Mouse (Mus musculus): ENCODE results near the gene Clstn2. TPM values are rescaled to one million over a fixed set of nuclear protein-coding genes. Genes with fewer than 3 reads are reported as not detected.

Clstn2 gene
- polyA plus RNA-seq, 1 experiment from 2014 or later = 7.5 TPM

GRCm38 (mm10) chr9:97660989-97661388 is 372.0 kb downstream of the Clstn2 start:
- H3K27me3 ChIP-seq (replicated peaks; ENCODE audit: control insufficient read depth, insufficient read depth, low read length) = no peaks in the 10 kb centered on the region
- H3K4me1 ChIP-seq (ENCODE audit: control insufficient read depth, insufficient read depth, low read length) = no peaks in the 10 kb centered on the region
- H3K4me3 ChIP-seq (ENCODE audit: low read depth, low read length) = no peak overlapping the region
- ATAC-seq = no peak
- H3K27ac ChIP-seq (ENCODE audit: low read depth, low read length) = no peak overlapping the region
- H3K4me2 ChIP-seq (ENCODE audit: low read length) = no peak overlapping the region
- no peak overlapping the region for H3K9ac ChIP-seq (ENCODE audit: low read length)
- H3K36me3 ChIP-seq (ENCODE audit: control insufficient read depth, insufficient read depth, low read length) = no peaks in the 10 kb centered on the region
- no peaks in the 10 kb centered on the region for H3K9me3 ChIP-seq (replicated peaks; ENCODE audit: control insufficient read depth, low read length)
- no peak for DNase-seq (ENCODE audit: low spot score)
- 88% methylated on average over 4 of the region's 4 CpGs for WGBS

- DNase-seq (ENCODE audit: low spot score) (no peak), ATAC-seq (no peak)
- Histone ChIP-seq H3K9me3 (replicated peaks; ENCODE audit: control insufficient read depth, low read length) (no peaks in the 10 kb centered on the region), H3K4me2 (ENCODE audit: low read length) (no peak overlapping the region), H3K4me1 (ENCODE audit: control insufficient read depth, insufficient read depth, low read length) (no peaks in the 10 kb centered on the region), H3K36me3 (ENCODE audit: control insufficient read depth, insufficient read depth, low read length) (no peaks in the 10 kb centered on the region), H3K27ac (ENCODE audit: low read depth, low read length) (no peak overlapping the region), H3K27me3 (replicated peaks; ENCODE audit: control insufficient read depth, insufficient read depth, low read length) (no peaks in the 10 kb centered on the region), H3K9ac (ENCODE audit: low read length) (no peak overlapping the region), H3K4me3 (ENCODE audit: low read depth, low read length) (no peak overlapping the region)
- WGBS = 76% methylated on average over 3 of the region's 3 CpGs
These were observed 374.2 kb downstream of the Clstn2 start for GRCm38 (mm10) chr9:97658736-97659135.

DNA sequence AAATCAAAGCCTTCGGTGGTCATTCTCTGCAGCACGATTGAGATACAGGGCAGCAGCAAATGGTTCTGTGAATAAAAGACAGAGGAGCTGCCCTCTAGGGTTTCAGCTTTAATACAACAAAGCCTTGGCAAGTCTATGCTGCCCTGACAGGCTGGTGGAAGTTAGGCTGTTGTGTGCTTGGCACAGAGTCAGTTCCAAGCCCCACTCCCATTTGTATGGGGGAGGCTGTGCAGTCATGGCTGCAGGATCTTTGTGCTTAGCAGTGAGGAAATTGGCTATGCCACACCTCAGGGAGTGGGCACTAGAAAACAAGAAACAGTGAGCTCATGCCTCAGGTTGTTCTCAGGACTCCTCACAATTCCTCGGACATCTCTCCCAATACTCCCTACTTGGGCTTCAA is 384.6 kb downstream of the Clstn2 start:
- ATAC-seq = no peak

DNA sequence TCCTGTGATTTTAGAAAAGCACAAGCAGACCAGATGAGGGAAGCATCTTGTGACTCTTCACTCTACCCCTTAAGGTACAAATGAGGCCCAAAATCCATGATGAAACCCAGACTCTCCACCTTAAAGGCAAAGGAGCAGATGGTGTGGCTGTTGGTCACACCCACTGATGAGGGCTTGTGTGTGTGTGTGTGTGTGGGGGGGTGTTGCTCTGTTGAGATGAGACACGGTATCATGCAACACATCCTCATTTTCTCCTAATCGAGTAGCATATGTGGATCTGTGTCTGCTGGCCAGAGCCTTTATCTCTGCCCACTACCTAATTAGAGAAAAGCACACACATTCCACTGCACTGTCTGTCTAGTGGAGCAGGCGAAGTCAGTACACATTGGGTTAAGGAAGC is 387.2 kb downstream of the Clstn2 start:
- Histone ChIP-seq H3K4me3 (ENCODE audit: low read depth, low read length) (no peak overlapping the region), H3K36me3 (ENCODE audit: control insufficient read depth, insufficient read depth, low read length) (no peaks in the 10 kb centered on the region), H3K9ac (ENCODE audit: low read length) (no peak overlapping the region), H3K9me3 (replicated peaks; ENCODE audit: control insufficient read depth, low read length) (no peaks in the 10 kb centered on the region), H3K27me3 (replicated peaks; ENCODE audit: control insufficient read depth, insufficient read depth, low read length) (no peaks in the 10 kb centered on the region), H3K4me2 (ENCODE audit: low read length) (no peak overlapping the region), H3K4me1 (ENCODE audit: control insufficient read depth, insufficient read depth, low read length) (no peaks in the 10 kb centered on the region), H3K27ac (ENCODE audit: low read depth, low read length) (no peak overlapping the region)
- no peak for DNase-seq (ENCODE audit: low spot score)
- WGBS = 82% methylated on average over 3 of the region's 3 CpGs
- ATAC-seq = no peak

More for the DNA sequence above, 384.6 kb downstream of the Clstn2 start:
- Histone ChIP-seq H3K4me1 (ENCODE audit: control insufficient read depth, insufficient read depth, low read length) (no peaks in the 10 kb centered on the region), H3K27ac (ENCODE audit: low read depth, low read length) (no peak overlapping the region), H3K27me3 (replicated peaks; ENCODE audit: control insufficient read depth, insufficient read depth, low read length) (no peaks in the 10 kb centered on the region), H3K9me3 (replicated peaks; ENCODE audit: control insufficient read depth, low read length) (no peaks in the 10 kb centered on the region), H3K36me3 (ENCODE audit: control insufficient read depth, insufficient read depth, low read length) (no peaks in the 10 kb centered on the region), H3K4me2 (ENCODE audit: low read length) (no peak overlapping the region), H3K9ac (ENCODE audit: low read length) (no peak overlapping the region), H3K4me3 (ENCODE audit: low read depth, low read length) (no peak overlapping the region)
- peak; percentile 34 for DNase-seq (ENCODE audit: low spot score)
- 53% methylated on average over 3 of the region's 3 CpGs for WGBS

GRCm38 (mm10) chr9:97642396-97642795 is 390.6 kb downstream of the Clstn2 start:
- Histone ChIP-seq H3K4me2 (ENCODE audit: low read length) (no peak overlapping the region), H3K27me3 (replicated peaks; ENCODE audit: control insufficient read depth, insufficient read depth, low read length) (no peaks in the 10 kb centered on the region), H3K4me3 (ENCODE audit: low read depth, low read length) (no peak overlapping the region), H3K9ac (ENCODE audit: low read length) (no peak overlapping the region), H3K36me3 (ENCODE audit: control insufficient read depth, insufficient read depth, low read length) (no peaks in the 10 kb centered on the region), H3K9me3 (replicated peaks; ENCODE audit: control insufficient read depth, low read length) (no peaks in the 10 kb centered on the region), H3K27ac (ENCODE audit: low read depth, low read length) (no peak overlapping the region), H3K4me1 (ENCODE audit: control insufficient read depth, insufficient read depth, low read length) (no peaks in the 10 kb centered on the region)
- no peak for ATAC-seq
- no peak for DNase-seq (ENCODE audit: low spot score)
- 89% methylated on average over 7 of the region's 7 CpGs for WGBS

DNA sequence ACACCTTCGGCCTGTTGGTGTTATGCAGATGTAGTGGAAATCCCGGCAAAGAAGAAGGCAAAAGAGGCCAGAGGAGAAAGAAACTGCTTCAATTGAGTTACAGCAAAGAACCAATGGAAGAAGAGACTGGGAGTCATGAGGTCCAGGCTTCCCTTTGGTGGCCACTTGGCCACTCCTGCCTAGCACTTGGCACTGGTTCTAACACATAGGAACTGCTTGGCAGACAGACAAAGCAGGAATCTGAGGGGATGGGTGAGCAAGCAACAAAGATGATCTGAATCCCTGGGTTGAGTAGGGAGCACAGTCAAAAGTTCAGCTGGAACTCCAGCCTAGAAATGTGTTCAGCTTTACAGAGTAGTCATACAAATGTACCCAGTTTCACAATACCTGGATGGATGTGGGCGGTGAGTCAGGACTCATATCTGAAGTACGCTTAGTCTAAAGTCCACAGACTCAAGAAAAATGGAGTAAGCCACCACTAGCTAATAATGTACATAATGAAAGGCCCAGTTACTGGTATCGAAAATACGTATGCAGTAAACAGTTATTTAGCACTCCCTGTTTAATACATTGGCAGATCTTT is 392.9 kb downstream of the Clstn2 start:
- Histone ChIP-seq H3K9ac (ENCODE audit: low read length) (no peak overlapping the region), H3K4me3 (ENCODE audit: low read depth, low read length) (no peak overlapping the region), H3K4me2 (ENCODE audit: low read length) (no peak overlapping the region), H3K4me1 (ENCODE audit: control insufficient read depth, insufficient read depth, low read length) (no peaks in the 10 kb centered on the region), H3K36me3 (ENCODE audit: control insufficient read depth, insufficient read depth, low read length) (no peaks in the 10 kb centered on the region), H3K27me3 (replicated peaks; ENCODE audit: control insufficient read depth, insufficient read depth, low read length) (no peaks in the 10 kb centered on the region), H3K9me3 (replicated peaks; ENCODE audit: control insufficient read depth, low read length) (no peaks in the 10 kb centered on the region), H3K27ac (ENCODE audit: low read depth, low read length) (no peak overlapping the region)
- ATAC-seq = no peak
- no peak for DNase-seq (ENCODE audit: low spot score)
- 90% methylated on average over 6 of the region's 6 CpGs for WGBS

- DNase-seq (ENCODE audit: low spot score) (peak; percentile 72), ATAC-seq (peak; percentile 70; the same call in 1 of the 2 replicates)
- Histone ChIP-seq H3K9ac (ENCODE audit: low read length) (no peak overlapping the region), H3K36me3 (ENCODE audit: control insufficient read depth, insufficient read depth, low read length) (no peaks in the 10 kb centered on the region), H3K4me2 (ENCODE audit: low read length) (no peak overlapping the region), H3K27ac (ENCODE audit: low read depth, low read length) (no peak overlapping the region), H3K27me3 (replicated peaks; ENCODE audit: control insufficient read depth, insufficient read depth, low read length) (no peaks in the 10 kb centered on the region), H3K9me3 (replicated peaks; ENCODE audit: control insufficient read depth, low read length) (no peaks in the 10 kb centered on the region), H3K4me1 (ENCODE audit: control insufficient read depth, insufficient read depth, low read length) (no peaks in the 10 kb centered on the region), H3K4me3 (ENCODE audit: low read depth, low read length) (no peak overlapping the region)
- WGBS = 85% methylated on average over 9 of the region's 9 CpGs
These were observed 394.2 kb downstream of the Clstn2 start for GRCm38 (mm10) chr9:97638683-97639354.

DNA sequence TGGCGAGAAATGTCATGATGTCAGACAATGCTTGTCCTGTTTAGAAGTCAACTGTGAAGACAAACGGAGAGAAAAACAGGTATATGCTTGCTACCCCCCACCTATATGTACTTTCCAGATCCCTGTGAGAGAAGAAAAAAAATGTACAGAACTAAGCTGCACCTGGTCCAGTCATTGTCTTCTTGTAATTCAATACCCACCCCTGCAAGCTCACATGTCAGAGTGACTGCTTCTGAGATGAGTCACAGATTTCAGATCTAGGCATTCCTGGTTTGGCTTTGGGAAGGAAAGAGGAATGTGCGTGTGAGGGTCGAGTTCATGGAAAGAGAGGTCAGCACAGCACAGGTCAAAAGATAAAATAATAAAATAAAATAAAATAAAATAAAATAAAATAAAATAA is 397.6 kb downstream of the Clstn2 start:
- WGBS = 88% methylated on average over 4 of the region's 4 CpGs
- H3K36me3 ChIP-seq (ENCODE audit: control insufficient read depth, insufficient read depth, low read length) = no peaks in the 10 kb centered on the region
- H3K9me3 ChIP-seq (replicated peaks; ENCODE audit: control insufficient read depth, low read length) = no peaks in the 10 kb centered on the region
- no peak overlapping the region for H3K27ac ChIP-seq (ENCODE audit: low read depth, low read length)
- H3K4me3 ChIP-seq (ENCODE audit: low read depth, low read length) = no peak overlapping the region
- no peak for ATAC-seq
- H3K4me1 ChIP-seq (ENCODE audit: control insufficient read depth, insufficient read depth, low read length) = no peaks in the 10 kb centered on the region
- DNase-seq (ENCODE audit: low spot score) = no peak
- no peak overlapping the region for H3K9ac ChIP-seq (ENCODE audit: low read length)
- H3K27me3 ChIP-seq (replicated peaks; ENCODE audit: control insufficient read depth, insufficient read depth, low read length) = no peaks in the 10 kb centered on the region
- no peak overlapping the region for H3K4me2 ChIP-seq (ENCODE audit: low read length)

GRCm38 (mm10) chr9:97634831-97635230 is 398.1 kb downstream of the Clstn2 start:
- Histone ChIP-seq H3K27me3 (replicated peaks; ENCODE audit: control insufficient read depth, insufficient read depth, low read length) (no peaks in the 10 kb centered on the region), H3K4me3 (ENCODE audit: low read depth, low read length) (no peak overlapping the region), H3K9me3 (replicated peaks; ENCODE audit: control insufficient read depth, low read length) (no peaks in the 10 kb centered on the region), H3K9ac (ENCODE audit: low read length) (no peak overlapping the region), H3K4me2 (ENCODE audit: low read length) (no peak overlapping the region), H3K36me3 (ENCODE audit: control insufficient read depth, insufficient read depth, low read length) (no peaks in the 10 kb centered on the region), H3K4me1 (ENCODE audit: control insufficient read depth, insufficient read depth, low read length) (no peaks in the 10 kb centered on the region), H3K27ac (ENCODE audit: low read depth, low read length) (no peak overlapping the region)
- ATAC-seq (no peak), DNase-seq (ENCODE audit: low spot score) (no peak)
- 53% methylated on average over 3 of the region's 3 CpGs for WGBS

All from forebrain, embryonic 14.5 days (tissue).